Mouse (Mus musculus): ENCODE results near the gene Mgat5b. TPM values are rescaled to one million over a fixed set of nuclear protein-coding genes. Genes with fewer than 3 reads are reported as not detected.

Gene Mgat5b
- total RNA-seq, 1 experiment from 2014 or later, result not detected

GRCm38 (mm10) chr11:117000219-117000618, 81.6 kb downstream of the Mgat5b start:
- no peak for ATAC-seq (replicated peaks in 1 of 2; ENCODE audit: insufficient read depth in 1 of 2, low FRiP score in 2 of 2, low TSS enrichment in 1 of 2, low read depth in 1 of 2, poor library complexity in 2 of 2, severe bottlenecking in 2 of 2)

GRCm38 (mm10) chr11:117001789-117002188, 83.1 kb downstream of the Mgat5b start:
- no peak for ATAC-seq (replicated peaks in 1 of 2; ENCODE audit: insufficient read depth in 1 of 2, low FRiP score in 2 of 2, low TSS enrichment in 1 of 2, low read depth in 1 of 2, poor library complexity in 2 of 2, severe bottlenecking in 2 of 2)

DNA sequence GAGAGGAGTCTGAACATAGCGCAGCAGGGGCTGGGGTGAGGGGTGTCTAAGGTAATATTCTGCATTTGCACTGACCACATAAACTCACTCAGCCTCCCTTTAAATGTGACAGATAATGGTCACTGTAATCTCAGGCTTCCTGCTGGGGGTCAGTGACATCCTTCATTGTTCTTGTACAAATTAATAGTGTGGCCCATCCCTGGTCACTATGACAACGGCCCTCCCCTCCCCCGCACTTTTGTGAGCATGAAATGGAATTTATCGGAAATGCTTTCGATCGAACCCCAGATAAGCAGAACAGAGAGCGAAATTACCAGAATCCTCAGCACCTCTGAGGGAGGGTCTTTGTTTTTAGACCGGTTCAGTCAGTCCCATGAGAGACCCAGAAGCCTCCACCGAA, 84.8 kb downstream of the Mgat5b start:
- no peak for ATAC-seq (replicated peaks in 1 of 2; ENCODE audit: insufficient read depth in 1 of 2, low FRiP score in 2 of 2, low TSS enrichment in 1 of 2, low read depth in 1 of 2, poor library complexity in 2 of 2, severe bottlenecking in 2 of 2)

DNA sequence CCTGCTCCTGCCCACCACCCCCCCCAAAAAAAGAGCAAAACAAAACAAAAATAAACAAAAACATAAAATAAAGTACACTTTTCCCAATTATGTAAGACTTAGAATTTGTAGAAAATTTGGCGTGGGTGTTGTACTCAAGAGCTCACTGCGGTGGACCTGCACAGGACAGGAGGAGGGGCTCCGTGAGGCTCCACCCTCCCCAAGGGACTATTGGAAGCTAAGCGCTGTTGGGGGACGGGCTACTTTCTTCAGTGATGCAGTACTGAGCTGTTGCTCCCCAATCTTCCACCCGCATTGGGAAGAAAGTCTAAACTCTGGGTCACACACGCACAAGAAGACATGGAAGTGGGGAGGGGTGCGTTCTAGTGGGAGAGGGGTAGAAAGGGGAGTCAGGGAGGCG, 85.6 kb downstream of the Mgat5b start:
- ATAC-seq (replicated peaks in 1 of 2; ENCODE audit: insufficient read depth in 1 of 2, low FRiP score in 2 of 2, low TSS enrichment in 1 of 2, low read depth in 1 of 2, poor library complexity in 2 of 2, severe bottlenecking in 2 of 2), result no peak

DNA sequence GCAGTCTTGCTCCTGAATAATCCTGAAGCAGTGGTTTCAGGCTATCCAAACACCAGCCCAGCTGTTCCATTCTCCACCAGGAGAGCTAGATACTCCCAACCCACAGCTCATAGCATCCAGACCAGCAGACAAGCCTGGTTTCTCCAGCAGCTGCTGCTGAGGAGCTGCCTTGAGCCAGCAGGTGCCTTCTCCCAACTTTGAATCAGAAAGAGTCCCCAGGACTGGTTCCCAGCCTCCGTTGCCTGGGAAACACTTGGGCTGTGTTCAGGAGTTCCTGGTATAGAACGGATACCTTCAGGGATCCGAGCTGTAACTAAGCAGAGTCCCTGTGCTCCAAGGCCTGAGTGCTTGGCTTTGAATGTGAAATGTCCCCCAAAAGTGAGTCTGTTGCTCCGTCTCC, 98.8 kb downstream of the Mgat5b start:
- no peak for ATAC-seq (replicated peaks in 1 of 2; ENCODE audit: insufficient read depth in 1 of 2, low FRiP score in 2 of 2, low TSS enrichment in 1 of 2, low read depth in 1 of 2, poor library complexity in 2 of 2, severe bottlenecking in 2 of 2)

DNA sequence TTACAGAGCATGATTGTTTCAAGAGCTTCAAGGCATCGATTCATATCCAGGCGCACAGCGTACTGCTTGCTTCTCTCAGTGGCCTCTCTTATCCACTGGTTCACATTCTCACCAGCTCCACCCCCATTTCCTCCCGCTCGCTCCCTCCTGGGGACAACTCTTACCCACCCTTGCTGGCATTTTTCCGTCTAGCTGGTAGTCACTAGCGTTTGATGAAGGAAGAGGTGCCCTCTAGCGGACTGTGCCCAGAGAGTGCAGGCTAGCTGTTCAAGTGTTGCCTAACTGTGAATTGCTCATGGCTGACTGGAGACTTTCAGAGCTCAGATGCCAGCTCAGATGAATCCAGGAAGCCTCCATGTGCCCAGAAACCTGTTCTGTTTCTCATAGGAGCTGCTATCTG, 99.7 kb downstream of the Mgat5b start:
- ATAC-seq (replicated peaks in 1 of 2; ENCODE audit: insufficient read depth in 1 of 2, low FRiP score in 2 of 2, low TSS enrichment in 1 of 2, low read depth in 1 of 2, poor library complexity in 2 of 2, severe bottlenecking in 2 of 2), result peak; percentile 91 to 95

GRCm38 (mm10) chr11:117021026-117021425, 102.4 kb downstream of the Mgat5b start:
- no peak for ATAC-seq (replicated peaks in 1 of 2; ENCODE audit: insufficient read depth in 1 of 2, low FRiP score in 2 of 2, low TSS enrichment in 1 of 2, low read depth in 1 of 2, poor library complexity in 2 of 2, severe bottlenecking in 2 of 2)

DNA sequence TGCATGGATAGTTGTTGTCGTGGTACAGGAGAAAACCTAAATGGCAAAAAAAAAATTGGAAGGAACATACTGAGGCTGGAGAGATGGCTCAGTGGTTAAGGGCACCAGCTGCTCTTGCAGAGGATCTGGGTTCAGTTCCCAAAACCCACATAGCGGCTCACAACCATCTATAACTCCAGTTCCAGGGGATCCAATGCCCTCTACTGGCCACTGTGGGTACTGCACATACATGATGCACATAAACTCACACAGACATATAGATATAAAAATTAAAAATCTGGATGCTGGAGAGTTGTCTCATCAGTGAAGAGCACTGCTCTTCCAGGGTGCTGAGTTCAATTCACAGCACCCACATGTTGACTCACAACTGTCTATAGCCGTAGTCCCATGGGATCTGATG, 104.9 kb downstream of the Mgat5b start:
- no peak for ATAC-seq (replicated peaks in 1 of 2; ENCODE audit: insufficient read depth in 1 of 2, low FRiP score in 2 of 2, low TSS enrichment in 1 of 2, low read depth in 1 of 2, poor library complexity in 2 of 2, severe bottlenecking in 2 of 2)

GRCm38 (mm10) chr11:117027681-117028080, 109.0 kb downstream of the Mgat5b start:
- peak; percentile 27 to 37; a peak in 3 of 4 replicates for ATAC-seq (replicated peaks in 1 of 2; ENCODE audit: insufficient read depth in 1 of 2, low FRiP score in 2 of 2, low TSS enrichment in 1 of 2, low read depth in 1 of 2, poor library complexity in 2 of 2, severe bottlenecking in 2 of 2)

DNA sequence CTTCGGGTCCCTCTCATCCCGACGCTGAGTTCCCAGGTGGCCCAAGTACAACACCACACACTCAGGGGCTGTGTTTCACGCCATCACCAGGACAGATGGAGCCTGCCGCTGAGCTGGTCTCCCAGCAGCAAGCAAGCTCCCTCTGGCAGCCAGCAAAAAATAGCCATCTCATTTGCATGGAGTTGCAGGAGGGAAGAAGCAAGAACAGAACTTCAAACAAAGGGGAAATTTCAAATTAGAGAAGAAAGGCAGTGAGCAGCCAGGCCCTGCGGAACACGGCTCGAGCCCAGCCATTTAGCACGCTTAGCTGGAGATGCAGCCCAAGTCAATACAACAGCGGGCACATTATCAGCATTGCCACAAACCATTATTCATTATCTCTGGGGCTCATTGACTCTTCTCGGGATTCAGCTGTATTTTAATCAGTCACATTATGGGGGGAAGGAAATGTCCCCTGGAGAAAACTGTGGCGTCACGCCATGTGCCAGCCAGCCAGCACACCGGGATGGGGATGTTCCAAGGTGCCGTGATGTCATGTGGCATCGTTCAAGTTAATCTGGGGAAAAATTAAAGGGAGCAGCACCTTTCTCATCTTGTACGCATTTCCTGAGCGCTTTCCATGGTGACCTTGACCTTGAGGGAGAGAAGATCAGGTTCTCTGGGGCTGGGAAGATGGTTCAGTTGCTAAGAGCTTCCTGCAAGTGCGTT, 110.4 kb downstream of the Mgat5b start:
- ATAC-seq (replicated peaks in 1 of 2; ENCODE audit: insufficient read depth in 1 of 2, low FRiP score in 2 of 2, low TSS enrichment in 1 of 2, low read depth in 1 of 2, poor library complexity in 2 of 2, severe bottlenecking in 2 of 2), result no peak

GRCm38 (mm10) chr11:117029569-117029955, 110.9 kb downstream of the Mgat5b start:
- no peak for ATAC-seq (replicated peaks in 1 of 2; ENCODE audit: insufficient read depth in 1 of 2, low FRiP score in 2 of 2, low TSS enrichment in 1 of 2, low read depth in 1 of 2, poor library complexity in 2 of 2, severe bottlenecking in 2 of 2)

DNA sequence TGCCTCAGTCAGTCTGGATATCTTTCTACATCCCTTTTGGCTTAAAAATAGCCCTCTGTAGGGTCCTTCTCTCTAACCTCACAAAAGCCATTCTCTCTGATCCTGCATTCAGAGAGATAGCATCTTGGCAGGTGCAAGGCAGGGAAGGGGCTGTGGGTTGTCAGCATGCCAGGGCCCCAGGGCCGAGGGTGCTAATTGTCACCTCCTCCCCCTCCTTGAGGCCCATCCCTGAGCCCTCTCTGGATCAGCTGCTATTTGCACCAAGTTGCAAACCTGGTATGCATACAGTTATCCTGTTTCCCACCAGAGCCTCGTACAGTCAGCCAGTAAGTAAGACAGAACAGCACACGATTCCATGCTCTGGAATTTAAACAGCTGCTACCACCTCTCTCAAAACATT, 111.4 kb downstream of the Mgat5b start:
- ATAC-seq (replicated peaks in 1 of 2; ENCODE audit: insufficient read depth in 1 of 2, low FRiP score in 2 of 2, low TSS enrichment in 1 of 2, low read depth in 1 of 2, poor library complexity in 2 of 2, severe bottlenecking in 2 of 2), result no peak

GRCm38 (mm10) chr11:117030471-117031101, 111.9 kb downstream of the Mgat5b start:
- no peak for ATAC-seq (replicated peaks in 1 of 2; ENCODE audit: insufficient read depth in 1 of 2, low FRiP score in 2 of 2, low TSS enrichment in 1 of 2, low read depth in 1 of 2, poor library complexity in 2 of 2, severe bottlenecking in 2 of 2)

GRCm38 (mm10) chr11:117031249-117031648, 112.6 kb downstream of the Mgat5b start:
- ATAC-seq (replicated peaks in 1 of 2; ENCODE audit: insufficient read depth in 1 of 2, low FRiP score in 2 of 2, low TSS enrichment in 1 of 2, low read depth in 1 of 2, poor library complexity in 2 of 2, severe bottlenecking in 2 of 2), result no peak

GRCm38 (mm10) chr11:117035661-117036336, 117.1 kb downstream of the Mgat5b start:
- no peak for ATAC-seq (replicated peaks in 1 of 2; ENCODE audit: insufficient read depth in 1 of 2, low FRiP score in 2 of 2, low TSS enrichment in 1 of 2, low read depth in 1 of 2, poor library complexity in 2 of 2, severe bottlenecking in 2 of 2)
